Mouse (Mus musculus): ENCODE measurements around the gene Arntl2. TPM values are rescaled to one million over a fixed set of nuclear protein-coding genes. Genes with fewer than 3 reads are reported as not detected.

The Arntl2 gene
- polyA plus RNA-seq, 1 experiment: 13.7 TPM

- Histone ChIP-seq H3K4me3 (ENCODE audit: insufficient read depth, low read length) (no peak overlapping the region), H3K4me1 (ENCODE audit: control insufficient read depth, insufficient read depth, low read length) (peaks cover 14% of the 10 kb centered on the region; the same call in 1 of the 2 replicates), H3K27ac (ENCODE audit: insufficient read depth, low read length) (no peak overlapping the region)
- no peak for TF ChIP-seq CTCF (IDR thresholded peaks at IDR 0.05; ENCODE audit: borderline replicate concordance, insufficient read depth, low read length)
- TF ChIP-seq POLR2A (IDR thresholded peaks at IDR 0.05; ENCODE audit: low read depth, low read length): no peak
Observed at GRCm38 (mm10) chr6:146881896-146882770, 86.3 kb downstream of the Arntl2 start.

Other genes starting within 250 kb of the Arntl2 start
- 101 and 107 TPM in 2 replicates for gene Fgfr1op2, start 218.9 kb upstream of the Arntl2 start, polyA plus RNA-seq (2011; ENCODE audit: insufficient read length, low read depth, missing spikeins)
- 48.3 and 55.2 TPM in 2 replicates for gene Ints13, start 218.2 kb upstream of the Arntl2 start, polyA plus RNA-seq (2011; ENCODE audit: insufficient read length, low read depth, missing spikeins)
- 74.6 and 82.0 TPM in 2 replicates for gene Med21, start 153.5 kb upstream of the Arntl2 start, polyA plus RNA-seq (2011; ENCODE audit: insufficient read length, low read depth, missing spikeins)
- gene Tm7sf3, start 153.2 kb upstream of the Arntl2 start, polyA plus RNA-seq (2011; ENCODE audit: insufficient read length, low read depth, missing spikeins): 50.5 and 61.6 TPM in 2 replicates
- gene Stk38l, start 71.1 kb upstream of the Arntl2 start, polyA plus RNA-seq (2011; ENCODE audit: insufficient read length, low read depth, missing spikeins): 24.3 and 25.7 TPM in 2 replicates
- not detected in 2 replicates for gene Smco2, start 54.0 kb downstream of the Arntl2 start, polyA plus RNA-seq (2011; ENCODE audit: insufficient read length, low read depth, missing spikeins)
- gene Ppfibp1, start 92.4 kb downstream of the Arntl2 start, polyA plus RNA-seq (2011; ENCODE audit: insufficient read length, low read depth, missing spikeins): 196 and 246 TPM in 2 replicates
- gene 1700034J05Rik, start 158.4 kb downstream of the Arntl2 start, polyA plus RNA-seq (2011; ENCODE audit: insufficient read length, low read depth, missing spikeins): not detected in 2 replicates
- gene Rep15, start 236.5 kb downstream of the Arntl2 start, polyA plus RNA-seq (2011; ENCODE audit: insufficient read length, low read depth, missing spikeins): 1.5 and 2.1 TPM in 2 replicates
- 37.2 and 40.3 TPM in 2 replicates for gene Mrps35, start 246.7 kb downstream of the Arntl2 start, polyA plus RNA-seq (2011; ENCODE audit: insufficient read length, low read depth, missing spikeins)